Mouse (Mus musculus): ENCODE results near the gene Grid2. TPM values are rescaled to one million over a fixed set of nuclear protein-coding genes. Genes with fewer than 3 reads are reported as not detected.

The Grid2 gene
- polyA plus RNA-seq (2016; fragmentation: Nextera tagmentation; extraction: Ambion mirVana), result 1.3 and 3.3 TPM in 2 replicates

DNA sequence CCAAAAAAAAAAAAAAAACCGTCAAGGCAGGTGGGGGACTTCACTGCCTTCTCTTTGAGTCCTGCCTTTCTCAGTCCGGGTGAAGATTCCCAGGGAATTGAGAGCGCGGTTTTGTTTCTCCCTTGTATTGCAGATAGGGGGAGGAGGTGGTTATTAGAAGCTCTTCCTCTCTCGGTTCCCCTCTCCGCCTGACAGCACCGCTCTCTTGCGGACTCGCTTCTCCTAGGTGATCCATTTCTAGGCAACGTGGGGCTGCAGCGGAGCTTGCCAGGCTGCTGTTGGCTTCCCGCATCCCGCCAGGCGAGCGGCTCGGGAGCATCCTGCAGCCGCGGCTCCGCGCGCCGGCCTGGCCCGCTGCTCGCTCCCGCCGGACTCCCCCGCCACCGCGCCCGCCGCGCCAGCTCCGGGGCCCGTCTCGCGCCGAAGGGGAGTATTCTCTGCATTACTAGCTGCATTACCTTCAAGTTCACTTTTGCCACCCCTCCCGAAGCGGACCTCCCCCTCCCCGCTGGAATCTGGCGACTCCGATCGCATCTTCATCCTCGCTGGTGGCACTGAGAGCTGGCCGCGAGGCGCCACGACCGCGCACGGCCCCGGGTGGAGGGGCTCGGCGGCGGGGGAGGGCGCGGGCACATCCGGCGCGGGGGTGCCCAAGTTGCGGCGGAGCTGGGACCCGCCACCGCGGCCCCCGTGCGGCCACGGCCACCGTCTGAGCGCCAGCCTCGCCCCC is at the start of gene Grid2:
Grid2 (plus strand) TSS at position 51 of the 730 bp plus-strand sequence.
- Histone ChIP-seq H3K9me3 (no peaks in the 10 kb centered on the region), H3K27ac (peak within 1 kb of the TSS; percentile 91), H3K4me1 (replicated peaks) (peaks cover 17% of the 10 kb centered on the region), H3K27me3 (ENCODE audit: insufficient read depth, poor library complexity, severe bottlenecking) (peaks cover 16% of the 10 kb centered on the region), H3K36me3 (no peaks in the 10 kb centered on the region), H3K4me3 (peak within 1 kb of the TSS; percentile 85)
- under 1% methylated on average over 71 of the region's 71 CpGs for WGBS
- DNase-seq (ENCODE audit: low spot score), result peak; percentile 74

DNA sequence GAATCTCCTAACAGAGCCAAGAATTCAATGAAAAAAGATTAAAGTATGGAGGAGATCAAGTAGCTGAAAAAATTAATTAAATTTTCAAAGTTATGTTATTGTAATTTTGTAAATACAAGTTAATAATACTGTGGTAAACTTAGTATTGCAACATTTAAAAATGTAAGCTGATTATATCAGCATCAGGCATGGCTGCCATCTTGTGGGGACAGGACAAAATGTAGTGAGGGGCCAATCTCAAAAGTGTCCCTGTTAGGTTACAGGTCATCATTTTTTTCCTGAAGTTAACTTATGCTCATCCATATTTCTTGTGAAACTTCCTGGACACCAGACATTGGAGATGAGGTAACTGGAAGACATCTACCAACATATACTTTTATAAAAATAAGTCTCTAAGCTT is 4.9 kb upstream of the Grid2 start:
- no peak overlapping the region for H3K27ac ChIP-seq
- no peak for DNase-seq (ENCODE audit: low spot score)
- H3K27me3 ChIP-seq (ENCODE audit: insufficient read depth, poor library complexity, severe bottlenecking), result peaks cover 9% of the 10 kb centered on the region
- no peaks in the 10 kb centered on the region for H3K36me3 ChIP-seq
- H3K4me1 ChIP-seq (replicated peaks), result no peaks in the 10 kb centered on the region
- no peaks in the 10 kb centered on the region for H3K9me3 ChIP-seq
- H3K4me3 ChIP-seq, result no peak overlapping the region

DNA sequence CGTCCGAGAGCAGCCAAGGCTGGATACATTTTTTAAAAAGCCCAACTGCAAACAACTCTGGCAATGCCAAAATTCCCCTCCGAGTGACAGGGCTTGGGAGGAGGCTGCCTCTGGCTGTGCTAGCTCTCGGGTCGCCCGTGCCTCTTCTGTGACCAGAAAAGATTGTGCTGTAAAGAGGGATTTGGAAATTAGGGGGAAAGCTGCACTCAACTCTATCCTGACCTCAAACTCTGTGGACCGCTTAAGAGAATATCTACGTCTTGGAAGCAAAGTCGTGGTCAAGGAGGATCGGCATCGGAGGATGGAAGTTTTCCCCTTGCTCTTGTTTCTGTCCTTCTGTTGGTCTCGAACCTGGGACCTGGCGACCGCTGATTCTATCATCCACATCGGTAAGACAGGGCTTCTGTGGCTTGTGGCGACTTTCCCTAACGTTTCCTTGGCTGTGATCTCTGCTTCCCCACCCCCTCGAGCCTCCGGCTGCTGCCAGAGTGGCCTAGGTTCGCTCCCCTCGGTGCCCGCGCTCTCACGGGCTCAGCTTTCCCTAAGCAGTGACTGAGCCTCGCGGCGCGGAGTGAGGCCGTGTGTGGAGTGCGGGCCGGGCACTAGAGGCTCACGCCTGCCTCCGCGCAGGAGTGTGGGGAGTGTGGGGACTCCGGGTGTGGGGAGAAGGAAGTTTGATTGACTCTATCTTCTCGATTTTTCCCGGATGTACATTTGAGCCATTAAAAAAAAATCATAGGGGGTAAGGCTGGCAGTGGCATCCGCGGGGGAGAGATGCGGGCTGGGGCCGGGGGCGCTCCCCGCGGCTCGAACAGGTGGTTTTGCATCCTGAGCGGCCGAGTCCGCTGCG is 1.1 kb downstream of the Grid2 start:
- Histone ChIP-seq H3K27me3 (ENCODE audit: insufficient read depth, poor library complexity, severe bottlenecking) (peaks cover 16% of the 10 kb centered on the region), H3K36me3 (no peaks in the 10 kb centered on the region), H3K4me3 (peak overlapping the region; percentile 85), H3K27ac (peak overlapping the region; percentile 91), H3K4me1 (replicated peaks) (peaks cover 17% of the 10 kb centered on the region), H3K9me3 (no peaks in the 10 kb centered on the region)
- under 1% methylated on average over 49 of the region's 49 CpGs for WGBS
- peak; percentile 62 for DNase-seq (ENCODE audit: low spot score)

DNA sequence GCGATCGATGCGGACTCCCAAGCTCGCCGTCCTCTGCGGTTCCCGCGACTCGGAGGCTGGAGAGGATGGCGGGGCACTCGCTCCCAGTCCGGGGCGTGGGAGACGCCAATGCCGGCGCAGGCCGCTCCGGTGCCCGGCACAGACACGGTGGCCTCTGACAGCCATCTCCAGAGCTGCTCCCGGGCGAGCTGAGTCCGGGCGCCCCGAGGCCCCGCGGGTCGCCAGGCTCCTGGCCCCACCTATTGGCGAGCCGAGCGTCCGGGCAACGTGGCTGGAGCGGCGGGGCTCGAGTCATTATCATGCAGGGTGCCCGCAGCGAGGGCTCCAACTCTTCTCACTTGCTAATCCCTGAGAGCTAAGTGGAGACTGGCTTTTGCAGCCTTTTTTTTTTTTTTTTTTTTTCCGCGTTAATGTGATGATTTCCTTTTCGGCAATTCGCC is 1.8 kb downstream of the Grid2 start:
- under 1% methylated on average over 42 of the region's 42 CpGs for WGBS

DNA sequence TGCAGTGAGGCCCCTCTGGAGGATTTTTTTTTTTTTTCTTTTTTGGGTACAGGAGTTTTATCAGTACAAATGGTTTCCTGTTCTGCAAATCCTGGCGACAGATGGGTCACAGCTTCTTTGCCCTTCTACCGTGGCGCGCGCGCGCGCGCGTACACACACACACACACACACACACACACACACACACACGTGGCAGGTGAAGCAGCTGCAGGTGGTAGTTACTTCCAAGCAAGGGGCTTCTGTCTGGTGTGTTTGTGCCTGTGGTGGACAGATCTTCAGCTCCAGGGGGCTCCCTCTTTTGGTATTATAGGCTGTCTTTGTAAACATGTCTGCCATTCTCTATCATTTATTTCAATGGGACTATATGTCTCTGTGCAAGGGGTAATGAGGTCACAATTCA is 2.2 kb downstream of the Grid2 start:
- no peaks in the 10 kb centered on the region for H3K9me3 ChIP-seq
- H3K4me1 ChIP-seq (replicated peaks), result peaks cover 17% of the 10 kb centered on the region
- peak; percentile 32 for DNase-seq (ENCODE audit: low spot score)
- WGBS, result 1% methylated on average over 11 of the region's 11 CpGs
- peaks cover 16% of the 10 kb centered on the region for H3K27me3 ChIP-seq (ENCODE audit: insufficient read depth, poor library complexity, severe bottlenecking)
- H3K27ac ChIP-seq, result peak overlapping the region; percentile 91
- H3K4me3 ChIP-seq, result peak overlapping the region; percentile 85
- H3K36me3 ChIP-seq, result no peaks in the 10 kb centered on the region

More for the DNA sequence above, 1.8 kb downstream of the Grid2 start:
- Histone ChIP-seq H3K4me1 (replicated peaks) (peaks cover 17% of the 10 kb centered on the region), H3K27me3 (ENCODE audit: insufficient read depth, poor library complexity, severe bottlenecking) (peaks cover 16% of the 10 kb centered on the region), H3K4me3 (peak overlapping the region; percentile 85), H3K9me3 (no peaks in the 10 kb centered on the region), H3K27ac (peak overlapping the region; percentile 91), H3K36me3 (no peaks in the 10 kb centered on the region)
- DNase-seq (ENCODE audit: low spot score), result peak; percentile 76

DNA sequence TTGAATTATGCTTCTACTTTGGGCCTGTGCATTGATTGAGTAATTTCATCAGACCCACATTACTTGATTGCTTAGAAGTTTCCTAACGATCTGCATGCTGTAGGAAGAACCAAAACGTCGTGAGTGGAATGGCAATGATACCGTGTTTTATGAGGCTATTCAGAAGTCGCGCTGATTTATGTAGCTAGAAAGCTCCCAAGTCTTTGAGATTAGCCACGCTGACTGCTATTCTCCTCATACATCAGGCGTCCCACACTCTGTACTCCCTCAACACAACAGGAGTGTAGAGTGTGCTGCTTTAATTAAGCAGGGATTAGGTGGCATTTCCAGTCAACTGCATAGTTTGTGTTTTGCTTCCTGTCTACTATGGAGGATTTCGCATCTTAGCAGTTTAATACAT is 4.1 kb downstream of the Grid2 start:
- Histone ChIP-seq H3K27me3 (ENCODE audit: insufficient read depth, poor library complexity, severe bottlenecking) (peaks cover 12% of the 10 kb centered on the region), H3K27ac (no peak overlapping the region), H3K36me3 (no peaks in the 10 kb centered on the region), H3K9me3 (no peaks in the 10 kb centered on the region), H3K4me1 (replicated peaks) (peaks cover 17% of the 10 kb centered on the region), H3K4me3 (no peak overlapping the region)
- WGBS, result 49% methylated on average over 9 of the region's 9 CpGs
- no peak for DNase-seq (ENCODE audit: low spot score)

DNA sequence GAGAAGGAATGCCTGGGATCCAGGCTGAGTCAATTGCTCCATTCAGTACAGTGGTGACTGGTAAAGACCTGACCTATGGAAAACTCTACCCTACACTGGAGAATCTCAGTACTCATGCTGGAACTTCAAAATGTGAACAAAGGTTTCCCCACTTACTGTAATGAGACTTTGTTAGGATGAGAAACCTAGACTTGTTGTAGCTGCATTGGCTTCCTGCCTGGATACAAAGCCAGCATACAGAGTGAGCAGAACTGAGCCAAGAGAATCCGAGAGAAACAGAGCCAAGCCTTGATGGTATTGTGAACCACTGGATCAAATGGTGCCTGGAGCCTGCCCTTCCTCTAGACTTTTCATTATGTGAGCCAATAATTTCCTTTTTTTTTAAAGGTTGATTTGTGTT is 28.7 kb downstream of the Grid2 start:
- H3K27ac ChIP-seq, result no peak overlapping the region
- WGBS, result 89% methylated on average over 1 of the region's 1 CpGs

DNA sequence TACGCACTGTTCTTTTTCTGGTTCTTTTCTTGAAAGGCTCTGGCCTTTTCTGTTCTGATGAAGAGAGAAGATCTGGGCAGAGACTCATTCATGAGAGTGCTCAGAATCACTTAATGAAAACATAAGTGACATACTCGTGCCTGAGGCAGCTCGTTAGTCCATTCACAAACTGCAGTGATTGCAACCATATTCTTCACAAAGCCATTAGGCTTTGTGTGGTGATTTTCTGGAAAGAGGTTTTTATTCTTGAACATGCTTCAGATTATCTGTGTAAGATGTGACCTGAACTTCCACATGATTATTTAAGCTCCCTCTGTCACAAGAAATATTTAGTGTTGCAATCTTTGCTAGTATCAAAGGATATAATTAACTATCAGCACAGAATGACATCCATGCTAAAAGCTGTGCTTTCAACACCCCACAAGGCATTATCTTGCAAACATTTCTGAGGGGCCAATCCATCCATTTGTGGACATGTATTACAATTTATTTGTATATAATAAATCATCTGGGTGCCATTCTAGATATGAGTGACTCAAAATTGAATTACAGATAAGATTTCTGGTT is 86.8 kb downstream of the Grid2 start:
- Histone ChIP-seq H3K36me3 (no peaks in the 10 kb centered on the region), H3K27ac (no peak overlapping the region), H3K4me3 (no peak overlapping the region), H3K9me3 (no peaks in the 10 kb centered on the region), H3K4me1 (replicated peaks) (no peaks in the 10 kb centered on the region), H3K27me3 (ENCODE audit: insufficient read depth, poor library complexity, severe bottlenecking) (no peaks in the 10 kb centered on the region)
- WGBS, result 86% methylated on average over 3 of the region's 3 CpGs
- no peak for DNase-seq (ENCODE audit: low spot score)

More for the DNA sequence above, 28.7 kb downstream of the Grid2 start:
- no peak for DNase-seq (ENCODE audit: low spot score)
- Histone ChIP-seq H3K27me3 (ENCODE audit: insufficient read depth, poor library complexity, severe bottlenecking) (no peaks in the 10 kb centered on the region), H3K4me3 (no peak overlapping the region), H3K36me3 (no peaks in the 10 kb centered on the region), H3K9me3 (no peaks in the 10 kb centered on the region), H3K4me1 (replicated peaks) (no peaks in the 10 kb centered on the region)

DNA sequence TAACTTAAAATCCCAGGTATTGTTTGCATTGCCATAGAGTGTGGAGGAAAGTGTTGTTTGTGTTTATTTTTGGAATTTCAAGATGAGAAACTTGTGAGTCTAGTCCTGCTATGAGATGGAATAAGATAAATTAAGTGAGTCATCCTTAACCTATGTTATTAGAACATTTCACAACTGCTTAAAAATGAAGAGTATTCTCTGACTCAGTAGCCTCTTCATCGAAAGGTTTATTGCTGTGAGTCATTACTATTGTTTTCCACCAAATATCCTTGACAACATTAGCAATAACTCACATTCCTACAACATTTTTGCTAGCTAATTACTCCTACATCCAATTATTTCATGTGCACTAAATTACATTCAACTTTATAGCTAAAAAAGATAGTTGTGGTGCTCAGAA is 91.3 kb downstream of the Grid2 start:
- no peaks in the 10 kb centered on the region for H3K4me1 ChIP-seq (replicated peaks)
- H3K9me3 ChIP-seq, result no peaks in the 10 kb centered on the region
- no peak overlapping the region for H3K27ac ChIP-seq
- H3K4me3 ChIP-seq, result no peak overlapping the region
- 94% methylated on average over 1 of the region's 1 CpGs for whole genome bisulfite sequencing
- H3K36me3 ChIP-seq, result no peaks in the 10 kb centered on the region
- no peak for DNase-seq (ENCODE audit: low spot score)
- H3K27me3 ChIP-seq (ENCODE audit: insufficient read depth, poor library complexity, severe bottlenecking), result no peaks in the 10 kb centered on the region

DNA sequence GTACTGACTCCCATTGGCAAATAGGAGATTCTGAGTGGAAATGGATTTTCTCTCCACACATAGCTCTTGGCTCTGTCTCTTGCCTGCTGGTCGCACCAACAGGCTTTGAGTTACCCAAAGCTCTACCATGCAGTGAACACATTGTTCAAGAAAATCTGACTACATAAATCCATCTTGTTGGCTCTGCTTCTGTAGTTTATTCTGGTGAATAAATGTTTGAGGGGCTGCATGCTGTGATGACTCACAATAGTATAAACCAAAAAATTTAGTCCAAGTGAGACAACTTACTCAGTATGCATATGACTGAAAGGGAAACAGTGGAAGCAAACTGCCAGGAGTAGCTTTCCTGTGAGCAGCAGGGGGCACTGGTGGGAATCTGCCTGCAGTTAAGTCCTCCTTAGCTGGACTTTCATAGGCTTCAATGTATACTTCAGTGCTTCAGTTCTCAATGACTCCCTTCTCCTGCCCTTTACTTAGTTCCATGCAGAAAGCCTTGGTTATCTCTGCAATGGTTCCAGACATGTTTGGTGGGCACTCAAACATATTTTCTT is 125.5 kb downstream of the Grid2 start:
- Histone ChIP-seq H3K27me3 (ENCODE audit: insufficient read depth, poor library complexity, severe bottlenecking) (no peaks in the 10 kb centered on the region), H3K4me1 (replicated peaks) (no peaks in the 10 kb centered on the region), H3K9me3 (no peaks in the 10 kb centered on the region), H3K36me3 (no peaks in the 10 kb centered on the region), H3K27ac (no peak overlapping the region), H3K4me3 (no peak overlapping the region)
- DNase-seq (ENCODE audit: low spot score), result no peak
- WGBS, result 84% methylated on average over 1 of the region's 1 CpGs

DNA sequence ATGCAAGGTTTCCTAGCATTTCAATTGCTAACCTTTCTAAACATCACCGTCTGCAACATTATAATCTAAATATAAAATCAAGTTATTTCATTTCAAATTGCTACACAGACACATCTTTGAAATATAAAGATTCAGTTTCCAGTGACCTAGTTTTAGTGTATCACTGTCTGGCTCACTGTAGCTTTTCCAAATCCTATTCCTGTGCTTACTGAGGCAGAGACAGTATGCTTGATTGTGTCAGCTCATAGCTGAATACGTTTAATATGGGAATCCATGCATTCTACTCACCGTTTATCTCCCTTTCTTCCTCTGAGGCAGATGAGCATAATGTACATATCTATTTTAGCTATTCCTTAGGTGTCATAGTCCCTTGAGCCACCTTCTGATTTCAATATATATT is 146.0 kb downstream of the Grid2 start:
- WGBS, result 88% methylated on average over 3 of the region's 3 CpGs
- H3K4me3 ChIP-seq, result no peak overlapping the region
- H3K27ac ChIP-seq, result no peak overlapping the region
- H3K9me3 ChIP-seq, result no peaks in the 10 kb centered on the region
- H3K36me3 ChIP-seq, result no peaks in the 10 kb centered on the region
- DNase-seq (ENCODE audit: low spot score), result no peak
- H3K4me1 ChIP-seq (replicated peaks), result no peaks in the 10 kb centered on the region
- H3K27me3 ChIP-seq (ENCODE audit: insufficient read depth, poor library complexity, severe bottlenecking), result no peaks in the 10 kb centered on the region

DNA sequence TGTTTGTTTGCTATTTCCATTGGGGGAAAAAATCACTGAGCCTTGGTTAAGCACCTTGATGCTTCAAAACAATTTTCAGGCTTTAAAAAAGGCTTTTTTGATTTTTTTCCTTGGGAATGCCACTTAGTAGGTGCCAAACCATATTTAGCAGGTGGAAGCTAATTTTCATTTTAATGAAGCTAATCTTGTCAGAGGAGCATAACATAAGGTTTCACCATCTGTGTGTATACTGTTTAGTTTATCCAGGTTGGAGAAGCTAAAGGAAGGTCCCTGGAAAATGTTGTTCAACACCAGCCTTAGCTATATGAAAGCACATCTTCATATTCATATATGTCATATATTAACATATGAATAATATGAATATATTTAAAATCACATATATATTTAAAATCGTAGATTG is 161.9 kb downstream of the Grid2 start:
- no peak overlapping the region for H3K4me3 ChIP-seq
- H3K9me3 ChIP-seq, result no peaks in the 10 kb centered on the region
- no peak overlapping the region for H3K27ac ChIP-seq
- DNase-seq (ENCODE audit: low spot score), result no peak
- no peaks in the 10 kb centered on the region for H3K36me3 ChIP-seq
- 88% methylated on average over 1 of the region's 1 CpGs for WGBS
- H3K27me3 ChIP-seq (ENCODE audit: insufficient read depth, poor library complexity, severe bottlenecking), result no peaks in the 10 kb centered on the region
- H3K4me1 ChIP-seq (replicated peaks), result no peaks in the 10 kb centered on the region

DNA sequence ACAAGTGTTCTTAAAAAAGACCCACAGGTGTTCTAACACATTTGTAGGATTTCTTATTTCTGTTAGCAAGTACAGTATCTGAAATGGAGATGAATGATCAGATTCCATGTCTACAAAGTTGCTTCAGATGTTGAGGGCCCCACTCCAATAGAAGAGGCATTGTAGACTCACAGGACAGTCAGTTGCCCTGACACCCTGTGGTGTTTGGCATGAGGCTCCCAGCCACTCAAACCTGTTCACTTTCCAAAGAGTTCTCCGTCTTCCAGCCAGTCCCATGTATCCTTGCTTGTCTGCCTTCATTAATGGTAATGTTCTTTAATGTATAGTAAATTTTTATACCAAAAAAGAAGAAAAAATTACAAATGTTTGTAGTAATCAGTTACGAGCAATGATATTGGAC is 177.1 kb downstream of the Grid2 start:
- DNase-seq (ENCODE audit: low spot score), result no peak
- 83% methylated on average over 2 of the region's 2 CpGs for WGBS
- no peak overlapping the region for H3K4me3 ChIP-seq
- H3K9me3 ChIP-seq, result no peaks in the 10 kb centered on the region
- H3K4me1 ChIP-seq (replicated peaks), result no peaks in the 10 kb centered on the region
- H3K27ac ChIP-seq, result no peak overlapping the region
- H3K36me3 ChIP-seq, result no peaks in the 10 kb centered on the region
- H3K27me3 ChIP-seq (ENCODE audit: insufficient read depth, poor library complexity, severe bottlenecking), result no peaks in the 10 kb centered on the region

Measured in hindbrain, embryonic 10.5 days (tissue).